Mouse (Mus musculus): ENCODE measurements around the gene Pxn. TPM values are rescaled to one million over a fixed set of nuclear protein-coding genes. Genes with fewer than 3 reads are reported as not detected.

The Pxn gene
- total RNA-seq, 2 experiments from 2014 or later, result 77.6 to 82.4 TPM

GRCm38 (mm10) chr5:115525416-115525815, 18.9 kb downstream of the Pxn start:
- DNase-seq (ENCODE audit: low spot score in 2 of 2), result no peak

GRCm38 (mm10) chr5:115525943-115526342, 19.5 kb downstream of the Pxn start:
- no peak for DNase-seq (ENCODE audit: low spot score in 2 of 2)

- no peak for DNase-seq (ENCODE audit: low spot score in 2 of 2)
These were observed 20.2 kb downstream of the Pxn start for GRCm38 (mm10) chr5:115526456-115527202.

GRCm38 (mm10) chr5:115528128-115528527, 21.7 kb downstream of the Pxn start:
- no peak for DNase-seq (ENCODE audit: low spot score in 2 of 2)

GRCm38 (mm10) chr5:115529364-115529741, 22.9 kb downstream of the Pxn start:
- no peak for DNase-seq (ENCODE audit: low spot score in 2 of 2)

- DNase-seq (ENCODE audit: low spot score in 2 of 2), result no peak
These were observed 23.4 kb downstream of the Pxn start for GRCm38 (mm10) chr5:115529742-115530446.

GRCm38 (mm10) chr5:115530447-115530809, 24.0 kb downstream of the Pxn start:
- no peak for DNase-seq (ENCODE audit: low spot score in 2 of 2)

GRCm38 (mm10) chr5:115531671-115532270, 25.3 kb downstream of the Pxn start:
- no peak for DNase-seq (ENCODE audit: low spot score in 2 of 2)

- no peak for DNase-seq (ENCODE audit: low spot score in 2 of 2)
These were observed 27.8 kb downstream of the Pxn start for GRCm38 (mm10) chr5:115534290-115534731.

- DNase-seq (ENCODE audit: low spot score in 2 of 2), result no peak
These were observed 28.4 kb downstream of the Pxn start for GRCm38 (mm10) chr5:115534856-115535255.

- no peak for DNase-seq (ENCODE audit: low spot score in 2 of 2)
These were observed 29.2 kb downstream of the Pxn start for GRCm38 (mm10) chr5:115535635-115536034.

- no peak for DNase-seq (ENCODE audit: low spot score in 2 of 2)
These were observed 31.7 kb downstream of the Pxn start for GRCm38 (mm10) chr5:115538017-115538692.

- DNase-seq (ENCODE audit: low spot score in 2 of 2), result peak; percentile 84 to 86
These were observed 32.2 kb downstream of the Pxn start for GRCm38 (mm10) chr5:115538693-115539043.

- no peak for DNase-seq (ENCODE audit: low spot score in 2 of 2)
These were observed 36.3 kb downstream of the Pxn start for GRCm38 (mm10) chr5:115542635-115543384.

GRCm38 (mm10) chr5:115543509-115544253, 37.2 kb downstream of the Pxn start:
- DNase-seq (ENCODE audit: low spot score in 2 of 2), result peak in 1 of 2 experiments; percentile 44

- DNase-seq (ENCODE audit: low spot score in 2 of 2), result no peak
These were observed 38.2 kb downstream of the Pxn start for GRCm38 (mm10) chr5:115544655-115545185.

GRCm38 (mm10) chr5:115545636-115546035, 39.2 kb downstream of the Pxn start:
- DNase-seq (ENCODE audit: low spot score in 2 of 2), result no peak

- DNase-seq (ENCODE audit: low spot score in 2 of 2), result no peak
These were observed 40.1 kb downstream of the Pxn start for GRCm38 (mm10) chr5:115546536-115546935.

- no peak for DNase-seq (ENCODE audit: low spot score in 2 of 2)
These were observed 40.5 kb downstream of the Pxn start for GRCm38 (mm10) chr5:115547014-115547413.

- no peak for DNase-seq (ENCODE audit: low spot score in 2 of 2)
These were observed 40.9 kb downstream of the Pxn start for GRCm38 (mm10) chr5:115547421-115547820.
